Mouse (Mus musculus): ENCODE results near the gene Pym1. TPM values are rescaled to one million over a fixed set of nuclear protein-coding genes. Genes with fewer than 3 reads are reported as not detected.
A peak's percentile ranks its signal among the peaks of the same experiment; 100 is the strongest.
"Not testable (repeated sequence)": the region's sequence is repeated elsewhere in the genome, so short reads cannot be mapped to it uniquely, and the experiment has no call there.

The Pym1 gene
- polyA plus RNA-seq, 1 experiment from 2014 or later, result 27.2 TPM

DNA sequence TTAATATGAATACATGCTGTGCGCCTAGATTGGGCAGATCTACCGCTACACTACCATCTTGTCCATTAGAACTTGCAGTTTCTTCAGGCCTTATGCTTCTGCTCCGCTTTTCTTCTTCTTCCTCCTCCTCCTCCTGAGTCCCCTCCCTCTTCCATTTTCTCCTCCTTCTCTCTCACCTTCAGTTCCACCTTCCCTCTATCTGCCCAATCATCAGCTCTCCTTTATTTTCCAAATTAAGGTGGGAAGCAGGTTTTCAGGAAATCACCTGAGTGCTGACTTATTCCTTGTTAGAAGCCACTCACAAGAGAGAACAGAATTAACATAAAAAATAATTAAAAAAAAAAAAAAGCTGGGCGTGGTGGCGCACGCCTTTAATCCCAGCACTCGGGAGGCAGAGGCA, 36.4 kb upstream of the Pym1 start:
- not testable (repeated sequence) for H3K27ac ChIP-seq (ENCODE audit: low read depth, low read length); H3K4me2 ChIP-seq; H3K36me3 ChIP-seq (ENCODE audit: control insufficient read depth, insufficient read depth, low read length); H3K4me3 ChIP-seq (ENCODE audit: low read depth, low read length); H3K27me3 ChIP-seq (ENCODE audit: control insufficient read depth, insufficient read depth, low read length); H3K9me3 ChIP-seq (replicated peaks; ENCODE audit: control insufficient read depth, low read length); ATAC-seq (replicated peaks; ENCODE audit: insufficient number of reproducible peaks, low FRiP score, low TSS enrichment); H3K4me1 ChIP-seq (ENCODE audit: control insufficient read depth, insufficient read depth, low read length); H3K9ac ChIP-seq (ENCODE audit: low read depth, low read length)
- WGBS (ENCODE audit: insufficient replicate concordance), result 90% methylated on average over 7 of the region's 7 CpGs

DNA sequence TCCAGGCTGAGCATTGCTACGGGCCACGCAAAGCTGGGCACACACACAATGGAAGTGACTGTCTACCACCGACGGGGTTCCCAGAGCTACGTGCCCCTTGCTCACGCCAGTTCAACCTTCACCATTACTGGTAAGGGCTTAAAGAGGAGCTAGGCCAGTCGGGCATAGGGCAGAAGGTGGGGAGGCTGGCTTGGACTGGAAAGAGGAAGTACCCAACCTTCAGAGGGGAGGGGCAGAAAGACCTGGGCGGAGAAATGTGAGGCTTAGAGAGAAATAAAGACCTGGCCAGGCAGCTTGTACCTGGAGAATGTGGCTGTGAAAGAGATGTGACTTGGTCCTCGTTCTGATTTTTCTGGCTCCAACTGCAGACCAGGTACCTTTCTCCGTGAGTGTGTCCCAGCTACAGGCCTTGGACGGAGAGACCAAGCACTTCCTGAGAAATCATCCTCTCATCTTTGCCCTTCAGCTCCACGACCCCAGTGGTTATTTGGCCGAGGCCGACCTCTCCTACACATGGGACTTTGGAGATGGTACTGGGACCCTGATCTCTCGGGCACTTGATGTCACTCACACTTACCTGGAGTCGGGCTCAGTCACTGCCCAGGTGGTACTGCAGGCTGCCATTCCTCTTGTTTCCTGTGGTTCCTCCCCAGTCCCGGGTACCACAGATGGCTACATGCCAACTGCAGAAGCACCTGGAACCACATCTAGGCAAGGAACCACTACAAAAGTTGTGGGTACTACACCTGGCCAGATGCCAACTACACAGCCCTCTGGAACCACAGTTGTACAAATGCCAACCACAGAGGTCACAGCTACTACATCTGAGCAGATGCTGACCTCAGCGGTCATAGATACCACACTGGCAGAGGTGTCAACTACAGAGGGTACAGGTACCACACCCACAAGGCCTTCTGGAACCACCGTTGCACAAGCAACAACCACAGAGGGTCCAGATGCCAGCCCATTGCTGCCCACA, 31.8 kb upstream of the Pym1 start:
- H3K4me3 ChIP-seq (ENCODE audit: low read depth, low read length), result no peak overlapping the region
- H3K9me3 ChIP-seq (replicated peaks; ENCODE audit: control insufficient read depth, low read length), result no peaks in the 10 kb centered on the region
- no peaks in the 10 kb centered on the region for H3K27me3 ChIP-seq (ENCODE audit: control insufficient read depth, insufficient read depth, low read length)
- ATAC-seq (replicated peaks; ENCODE audit: insufficient number of reproducible peaks, low FRiP score, low TSS enrichment), result no peak; the same call in 1 of the 2 replicates
- H3K4me1 ChIP-seq (ENCODE audit: control insufficient read depth, insufficient read depth, low read length), result no peaks in the 10 kb centered on the region
- H3K9ac ChIP-seq (ENCODE audit: low read depth, low read length), result no peak overlapping the region
- 78% methylated on average over 19 of the region's 19 CpGs for WGBS (ENCODE audit: insufficient replicate concordance)
- no peaks in the 10 kb centered on the region for H3K36me3 ChIP-seq (ENCODE audit: control insufficient read depth, insufficient read depth, low read length)
- H3K27ac ChIP-seq (ENCODE audit: low read depth, low read length), result no peak overlapping the region
- H3K4me2 ChIP-seq, result no peak overlapping the region

GRCm38 (mm10) chr10:128725466-128725865, 22.2 kb upstream of the Pym1 start:
- not testable (repeated sequence) for H3K9me3 ChIP-seq (replicated peaks; ENCODE audit: control insufficient read depth, low read length); H3K4me3 ChIP-seq (ENCODE audit: low read depth, low read length); H3K9ac ChIP-seq (ENCODE audit: low read depth, low read length); H3K36me3 ChIP-seq (ENCODE audit: control insufficient read depth, insufficient read depth, low read length); H3K27ac ChIP-seq (ENCODE audit: low read depth, low read length); ATAC-seq (replicated peaks; ENCODE audit: insufficient number of reproducible peaks, low FRiP score, low TSS enrichment); H3K27me3 ChIP-seq (ENCODE audit: control insufficient read depth, insufficient read depth, low read length); H3K4me2 ChIP-seq; H3K4me1 ChIP-seq (ENCODE audit: control insufficient read depth, insufficient read depth, low read length)
- 68% methylated on average over 3 of the region's 4 CpGs for WGBS (ENCODE audit: insufficient replicate concordance)

DNA sequence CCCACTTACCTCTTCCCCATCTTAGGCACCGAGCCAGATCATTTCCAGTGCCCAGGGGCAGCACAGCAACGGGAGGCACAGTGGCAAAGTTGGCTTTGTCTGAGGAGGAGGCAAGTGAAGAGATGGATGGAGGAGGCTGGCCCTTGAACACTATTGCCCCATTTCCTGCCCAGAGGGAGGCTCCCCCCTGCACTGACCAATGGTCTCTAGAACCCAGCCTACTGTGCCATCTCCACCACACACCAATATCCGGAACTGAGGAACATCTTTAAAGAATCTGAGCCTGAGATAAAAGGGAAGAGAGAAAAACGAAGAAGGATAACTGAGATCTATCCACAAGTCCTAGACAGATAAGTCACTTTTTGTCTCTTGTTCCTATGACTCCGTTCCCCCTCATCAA, 19.6 kb upstream of the Pym1 start:
- H3K4me3 ChIP-seq (ENCODE audit: low read depth, low read length), result no peak overlapping the region
- H3K4me1 ChIP-seq (ENCODE audit: control insufficient read depth, insufficient read depth, low read length), result no peaks in the 10 kb centered on the region
- no peaks in the 10 kb centered on the region for H3K27me3 ChIP-seq (ENCODE audit: control insufficient read depth, insufficient read depth, low read length)
- no peak overlapping the region for H3K27ac ChIP-seq (ENCODE audit: low read depth, low read length)
- no peak overlapping the region for H3K9ac ChIP-seq (ENCODE audit: low read depth, low read length)
- no peak overlapping the region for H3K4me2 ChIP-seq
- WGBS (ENCODE audit: insufficient replicate concordance), result 74% methylated on average over 5 of the region's 5 CpGs
- H3K36me3 ChIP-seq (ENCODE audit: control insufficient read depth, insufficient read depth, low read length), result no peaks in the 10 kb centered on the region
- no peaks in the 10 kb centered on the region for H3K9me3 ChIP-seq (replicated peaks; ENCODE audit: control insufficient read depth, low read length)
- no peak for ATAC-seq (replicated peaks; ENCODE audit: insufficient number of reproducible peaks, low FRiP score, low TSS enrichment)

GRCm38 (mm10) chr10:128731002-128731433, 16.7 kb upstream of the Pym1 start:
- no peaks in the 10 kb centered on the region for H3K36me3 ChIP-seq (ENCODE audit: control insufficient read depth, insufficient read depth, low read length)
- no peaks in the 10 kb centered on the region for H3K4me1 ChIP-seq (ENCODE audit: control insufficient read depth, insufficient read depth, low read length)
- H3K9me3 ChIP-seq (replicated peaks; ENCODE audit: control insufficient read depth, low read length), result no peaks in the 10 kb centered on the region
- no peaks in the 10 kb centered on the region for H3K27me3 ChIP-seq (ENCODE audit: control insufficient read depth, insufficient read depth, low read length)
- no peak overlapping the region for H3K4me3 ChIP-seq (ENCODE audit: low read depth, low read length)
- H3K9ac ChIP-seq (ENCODE audit: low read depth, low read length), result no peak overlapping the region
- 0 out of 2 replicates have a peak overlapping the region, but pooled peaks have one; percentile 23 for H3K4me2 ChIP-seq
- WGBS (ENCODE audit: insufficient replicate concordance), result 20% methylated on average over 10 of the region's 10 CpGs
- ATAC-seq (replicated peaks; ENCODE audit: insufficient number of reproducible peaks, low FRiP score, low TSS enrichment), result no peak
- no peak overlapping the region for H3K27ac ChIP-seq (ENCODE audit: low read depth, low read length)

DNA sequence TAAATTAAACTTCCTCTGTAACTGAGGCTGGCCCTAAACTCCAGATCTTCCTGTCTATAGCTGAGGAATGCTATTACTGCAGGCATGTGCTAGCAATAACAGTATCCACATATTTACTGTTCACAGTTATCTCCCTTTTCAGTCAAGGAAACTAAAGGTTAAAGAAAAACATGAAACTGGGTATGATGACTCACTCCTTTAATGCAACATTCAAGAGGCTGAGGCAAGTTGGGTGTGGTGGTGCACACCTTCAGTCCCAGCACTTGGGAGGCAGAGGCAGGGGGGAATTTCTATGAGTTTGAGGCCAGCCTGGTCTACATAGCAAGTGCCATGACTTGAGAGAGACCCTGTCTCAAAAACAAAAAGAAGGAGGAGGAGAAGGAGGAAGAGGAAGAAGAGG, 15.7 kb upstream of the Pym1 start:
- Histone ChIP-seq H3K4me1 (ENCODE audit: control insufficient read depth, insufficient read depth, low read length) (no peaks in the 10 kb centered on the region), H3K4me3 (ENCODE audit: low read depth, low read length) (no peak overlapping the region), H3K9me3 (replicated peaks; ENCODE audit: control insufficient read depth, low read length) (no peaks in the 10 kb centered on the region), H3K9ac (ENCODE audit: low read depth, low read length) (no peak overlapping the region), H3K36me3 (ENCODE audit: control insufficient read depth, insufficient read depth, low read length) (no peaks in the 10 kb centered on the region), H3K4me2 (no peak overlapping the region), H3K27ac (ENCODE audit: low read depth, low read length) (no peak overlapping the region), H3K27me3 (ENCODE audit: control insufficient read depth, insufficient read depth, low read length) (no peaks in the 10 kb centered on the region)
- ATAC-seq (replicated peaks; ENCODE audit: insufficient number of reproducible peaks, low FRiP score, low TSS enrichment), result no peak

DNA sequence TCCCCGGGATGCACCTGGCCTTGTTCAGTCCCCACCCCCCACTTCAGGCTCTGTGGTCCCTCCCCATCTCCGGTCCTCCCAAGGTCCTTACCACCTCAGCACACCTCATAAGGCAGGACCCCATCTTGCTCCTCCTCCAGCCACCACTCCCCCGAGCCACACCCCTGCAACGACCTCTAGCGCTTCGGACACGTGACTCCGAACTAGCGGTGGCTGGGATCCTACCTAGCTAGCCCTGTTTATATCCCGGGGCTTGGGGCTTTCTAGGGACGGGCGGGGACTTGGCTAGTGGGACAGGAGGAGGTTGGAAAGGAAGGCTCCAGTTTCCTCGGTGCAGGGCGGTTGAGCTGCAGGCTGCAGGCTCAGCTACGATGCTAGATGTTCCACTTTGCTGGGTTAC, 10.3 kb upstream of the Pym1 start:
- no peaks in the 10 kb centered on the region for H3K36me3 ChIP-seq (ENCODE audit: control insufficient read depth, insufficient read depth, low read length)
- H3K4me1 ChIP-seq (ENCODE audit: control insufficient read depth, insufficient read depth, low read length), result peaks cover 4% of the 10 kb centered on the region; the same call in 1 of the 2 replicates
- H3K27ac ChIP-seq (ENCODE audit: low read depth, low read length), result no peak overlapping the region
- peak overlapping the region; percentile 22; the same call in 1 of the 2 replicates for H3K4me3 ChIP-seq (ENCODE audit: low read depth, low read length)
- 3% methylated on average over 15 of the region's 15 CpGs for WGBS (ENCODE audit: insufficient replicate concordance)
- H3K4me2 ChIP-seq, result peak overlapping the region; percentile 59
- 0 out of 2 replicates have a peak, but pooled peaks have one; percentile 49 for ATAC-seq (replicated peaks; ENCODE audit: insufficient number of reproducible peaks, low FRiP score, low TSS enrichment)
- H3K9ac ChIP-seq (ENCODE audit: low read depth, low read length), result peak overlapping the region; percentile 29; the same call in 1 of the 2 replicates
- peaks cover 1% of the 10 kb centered on the region; the same call in 1 of the 2 replicates for H3K27me3 ChIP-seq (ENCODE audit: control insufficient read depth, insufficient read depth, low read length)
- H3K9me3 ChIP-seq (replicated peaks; ENCODE audit: control insufficient read depth, low read length), result no peaks in the 10 kb centered on the region

DNA sequence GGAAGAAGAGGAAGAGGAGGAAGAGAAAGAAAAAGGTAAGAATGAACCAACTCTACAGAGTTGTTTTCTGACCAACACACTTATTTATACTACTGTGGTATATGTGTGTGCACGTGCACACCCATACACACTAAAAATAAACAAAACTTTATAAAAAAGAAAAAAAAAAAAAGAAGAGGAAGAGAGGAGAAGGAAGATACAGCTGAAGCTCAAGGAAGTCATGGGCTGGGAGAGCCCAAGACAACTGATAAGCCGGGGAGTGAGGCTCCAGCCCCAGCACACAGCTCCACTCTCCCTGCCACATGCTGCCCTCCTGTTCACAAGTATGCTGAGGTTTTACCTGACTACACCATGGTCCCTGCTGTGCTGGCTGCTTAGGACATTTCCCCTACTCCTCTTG, 7.4 kb upstream of the Pym1 start:
- Histone ChIP-seq H3K4me2 (no peak overlapping the region), H3K9ac (ENCODE audit: low read depth, low read length) (no peak overlapping the region), H3K9me3 (replicated peaks; ENCODE audit: control insufficient read depth, low read length) (no peaks in the 10 kb centered on the region), H3K4me1 (ENCODE audit: control insufficient read depth, insufficient read depth, low read length) (peaks cover 17% of the 10 kb centered on the region), H3K27me3 (ENCODE audit: control insufficient read depth, insufficient read depth, low read length) (peaks cover 5% of the 10 kb centered on the region; the same call in 1 of the 2 replicates), H3K27ac (ENCODE audit: low read depth, low read length) (no peak overlapping the region), H3K36me3 (ENCODE audit: control insufficient read depth, insufficient read depth, low read length) (no peaks in the 10 kb centered on the region), H3K4me3 (ENCODE audit: low read depth, low read length) (no peak overlapping the region)
- ATAC-seq (replicated peaks; ENCODE audit: insufficient number of reproducible peaks, low FRiP score, low TSS enrichment), result no peak
- WGBS (ENCODE audit: insufficient replicate concordance), result 42% methylated on average over 2 of the region's 2 CpGs
